Mouse (Mus musculus) limb, embryonic 13.5 days (tissue): ENCODE measurements around the gene Izumo3. TPM values are rescaled to one million over a fixed set of nuclear protein-coding genes. Genes with fewer than 3 reads are reported as not detected.
"Not testable (repeated sequence)": the region's sequence is repeated elsewhere in the genome, so short reads cannot be mapped to it uniquely, and the experiment has no call there.

Experiments
- ATAC-seq: fragments of 200-750 bp; cut with Nextera tagmentation; 2 replicates; pipeline ENCODE4 v1.8.0; 2017; ENCODE audit warnings: low read depth, moderate number of reproducible peaks, moderate TSS enrichment; ENCODE audit not compliant: low FRiP score
- H3K27ac ChIP-seq: fragments of 300-500 bp; sonication (generic); 2 replicates; pipeline ENCODE4 v1.5.1; 2015; ENCODE audit warnings: inconsistent platforms, mild to moderate bottlenecking, moderate library complexity
- H3K27me3 ChIP-seq: fragments of 300-500 bp; sonication (generic); 2 replicates; pipeline ENCODE4 v1.6.1; 2015; ENCODE audit warnings: mild to moderate bottlenecking, inconsistent platforms
- H3K36me3 ChIP-seq: fragments of 300-500 bp; sonication (generic); 2 replicates; pipeline ENCODE4 v1.6.1; 2015; ENCODE audit warnings: inconsistent platforms, mild to moderate bottlenecking, moderate library complexity
- H3K4me1 ChIP-seq: fragments of 300-500 bp; sonication (generic); 2 replicates; pipeline ENCODE4 v1.6.1; 2015; ENCODE audit warnings: inconsistent platforms
- H3K4me2 ChIP-seq: fragments of 300-500 bp; sonication (generic); replicated peaks from 2 replicates; pipeline ENCODE4 v1.6.1; 2015; ENCODE audit warnings: inconsistent platforms, mild to moderate bottlenecking, moderate library complexity
- H3K4me3 ChIP-seq: fragments of 300-500 bp; sonication (generic); 2 replicates; pipeline ENCODE4 v1.5.1; 2015; ENCODE audit warnings: moderate library complexity, mild to moderate bottlenecking, inconsistent platforms
- H3K9ac ChIP-seq: fragments of 300-500 bp; sonication (generic); 2 replicates; pipeline ENCODE4 v1.6.1; 2015; ENCODE audit warnings: mild to moderate bottlenecking, inconsistent platforms
- H3K9me3 ChIP-seq: fragments of 300-500 bp; sonication (generic); 2 replicates; pipeline ENCODE4 v1.6.1; 2016; ENCODE audit warnings: inconsistent platforms
- WGBS: fragments of 180-500 bp; shearing (Covaris S2); methylation state at CpG from one replicate; pipeline ENCODE4 v1.1.7; 2015; 5-methylcytosine and 5-hydroxymethylcytosine counted together
- polyA plus RNA-seq: library from polyadenylated mRNA; unstranded; fragments of >200 nt; fragmentation: Nextera tagmentation; extraction: Ambion mirVana; gene quantifications from 2 replicates; pipeline ENCODE4 v1.2.1, GENCODE M21; 2015

Gene Izumo3
- polyA plus RNA-seq: not detected in 2 replicates

DNA sequence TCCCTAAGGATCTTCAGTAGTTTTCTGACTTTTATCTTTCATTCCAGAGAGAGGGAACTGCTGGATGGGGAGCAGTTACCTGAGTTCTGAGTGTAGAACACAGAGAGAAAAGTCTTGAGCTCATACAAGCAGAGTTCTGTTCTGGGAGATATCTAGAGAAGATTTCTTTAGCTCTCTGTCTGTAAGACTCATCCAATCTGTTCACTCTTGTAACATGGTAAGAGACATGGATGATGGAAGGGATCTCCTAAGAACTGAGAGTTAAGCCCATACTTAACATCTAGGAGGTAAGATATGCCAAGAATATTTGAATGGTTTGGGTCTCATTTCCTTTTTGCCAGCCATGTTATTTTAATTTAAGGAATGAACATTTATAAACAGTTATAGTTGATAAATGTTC lies at the start of gene Izumo3:
Gene Izumo3 (minus strand): TSS at position 101 of the 400 bp plus-strand sequence.
- Histone ChIP-seq H3K9me3 (no peaks in the 10 kb centered on the region), H3K27ac (no peak within 1 kb of the TSS), H3K4me1 (no peaks in the 10 kb centered on the region), H3K27me3 (no peaks in the 10 kb centered on the region), H3K36me3 (no peaks in the 10 kb centered on the region), H3K4me2 (no peak within 1 kb of the TSS), H3K9ac (no peak within 1 kb of the TSS), H3K4me3 (no peak within 1 kb of the TSS)
- no peak for ATAC-seq

DNA sequence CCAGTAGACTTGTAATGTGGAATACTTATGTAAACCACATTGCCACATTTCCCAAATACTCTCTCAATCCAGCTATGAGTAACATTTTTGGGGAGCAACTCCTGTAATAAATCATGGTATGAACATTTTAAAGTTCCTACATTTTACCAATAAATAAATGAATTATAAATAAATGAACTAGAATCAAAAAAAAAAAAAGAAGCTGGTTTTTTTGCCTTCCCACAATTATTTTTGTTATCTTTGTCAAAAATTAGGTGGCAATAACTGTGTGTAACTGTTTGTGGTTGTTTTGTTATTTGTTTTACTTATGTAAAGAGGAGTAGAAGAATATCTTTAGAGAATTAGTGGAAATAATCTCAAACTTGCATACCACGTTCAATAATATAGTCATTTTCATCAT lies 44.6 kb upstream of the Izumo3 start, which contains the start of gene Gm12666:
Gene Gm12666 (minus strand): TSS at position 101 of the 400 bp plus-strand sequence.
- H3K4me1 ChIP-seq, ATAC-seq, H3K4me2 ChIP-seq, H3K36me3 ChIP-seq, H3K9ac ChIP-seq, H3K27me3 ChIP-seq, H3K4me3 ChIP-seq, H3K27ac ChIP-seq, H3K9me3 ChIP-seq: not testable (repeated sequence)
- WGBS: 84% methylated on average over 1 of the region's 1 CpGs

DNA sequence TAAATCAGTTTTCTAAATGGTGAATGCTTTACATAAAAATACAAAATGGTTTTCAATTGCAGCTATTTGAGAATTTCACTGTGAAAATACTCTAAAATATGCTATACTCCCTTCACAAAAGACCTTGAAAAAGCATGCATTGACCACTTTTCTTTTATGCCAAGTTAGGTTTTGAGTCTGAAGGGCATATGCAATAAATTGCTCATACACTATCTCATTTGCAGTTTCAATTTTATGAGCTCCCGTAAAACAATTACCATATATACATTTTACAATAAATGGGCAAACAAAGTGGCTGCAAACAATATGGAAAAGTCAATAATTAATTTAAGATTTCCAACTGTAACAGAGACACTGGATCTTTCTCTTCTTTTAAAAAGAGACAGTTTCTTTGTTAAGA lies 5.6 kb upstream of the Izumo3 start:
- no peaks in the 10 kb centered on the region for H3K36me3 ChIP-seq
- no peaks in the 10 kb centered on the region for H3K9me3 ChIP-seq
- no peak overlapping the region for H3K9ac ChIP-seq
- no peaks in the 10 kb centered on the region for H3K4me1 ChIP-seq
- WGBS: 77% methylated on average over 1 of the region's 1 CpGs
- no peak overlapping the region for H3K4me3 ChIP-seq
- no peak overlapping the region for H3K27ac ChIP-seq
- ATAC-seq: no peak
- no peaks in the 10 kb centered on the region for H3K27me3 ChIP-seq
- no peak overlapping the region for H3K4me2 ChIP-seq

DNA sequence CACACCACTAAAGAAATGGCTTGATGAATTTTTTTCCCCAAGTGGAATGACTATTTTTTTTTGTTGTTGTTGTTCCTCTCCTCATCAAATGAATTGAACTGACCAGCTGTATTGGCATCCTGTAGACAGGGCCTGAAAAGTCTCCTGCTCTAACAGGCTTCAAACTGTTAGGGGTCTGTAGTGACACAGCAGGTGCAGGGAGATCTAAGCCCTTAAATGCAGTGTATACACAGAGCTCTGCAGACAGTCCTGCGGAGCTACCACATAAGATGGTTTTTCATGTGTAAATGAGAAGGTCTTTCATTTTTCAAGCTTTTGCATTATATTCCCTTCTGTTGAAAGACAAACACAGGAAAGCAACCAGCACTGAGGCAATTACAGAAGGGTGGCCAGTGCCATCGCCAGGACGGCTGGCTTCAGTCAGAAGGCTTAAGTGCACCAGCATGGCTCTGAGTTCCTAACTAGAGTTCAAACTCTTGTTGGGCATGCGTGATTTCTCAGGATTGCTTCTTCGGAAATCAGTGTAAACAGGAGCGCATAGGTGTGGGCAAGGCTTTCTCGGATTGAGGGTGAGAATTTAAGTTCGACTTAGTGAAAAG lies 35.5 kb downstream of the Izumo3 start:
- Histone ChIP-seq H3K36me3 (no peaks in the 10 kb centered on the region), H3K9ac (no peak overlapping the region), H3K9me3 (no peaks in the 10 kb centered on the region), H3K27me3 (no peaks in the 10 kb centered on the region), H3K4me3 (no peak overlapping the region), H3K4me2 (no peak overlapping the region), H3K27ac (no peak overlapping the region), H3K4me1 (no peaks in the 10 kb centered on the region)
- WGBS: 45% methylated on average over 8 of the region's 8 CpGs
- no peak for ATAC-seq

DNA sequence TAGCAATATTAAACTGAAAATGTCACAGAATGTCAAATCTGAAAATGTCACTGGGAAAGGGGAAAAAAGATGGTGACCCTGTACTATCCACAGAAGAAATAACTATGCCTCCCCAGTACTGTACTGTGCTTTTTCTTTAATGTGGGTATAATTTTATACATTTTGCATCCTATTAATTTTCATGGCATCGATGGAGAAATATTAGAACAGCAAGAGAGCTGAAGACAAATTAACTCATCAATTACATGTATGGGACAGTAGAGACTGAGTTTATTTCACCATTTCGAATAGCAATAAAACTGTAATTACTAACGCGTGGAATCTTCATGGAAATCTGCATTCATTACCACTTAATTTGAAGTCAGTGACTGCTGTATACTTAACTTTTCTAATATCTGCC lies 49.6 kb downstream of the Izumo3 start:
- Histone ChIP-seq H3K4me2 (no peak overlapping the region), H3K9ac (no peak overlapping the region), H3K27me3 (no peaks in the 10 kb centered on the region), H3K9me3 (no peaks in the 10 kb centered on the region), H3K4me3 (no peak overlapping the region), H3K36me3 (no peaks in the 10 kb centered on the region), H3K27ac (no peak overlapping the region), H3K4me1 (no peaks in the 10 kb centered on the region)
- no peak for ATAC-seq
- 88% methylated on average over 4 of the region's 4 CpGs for WGBS

DNA sequence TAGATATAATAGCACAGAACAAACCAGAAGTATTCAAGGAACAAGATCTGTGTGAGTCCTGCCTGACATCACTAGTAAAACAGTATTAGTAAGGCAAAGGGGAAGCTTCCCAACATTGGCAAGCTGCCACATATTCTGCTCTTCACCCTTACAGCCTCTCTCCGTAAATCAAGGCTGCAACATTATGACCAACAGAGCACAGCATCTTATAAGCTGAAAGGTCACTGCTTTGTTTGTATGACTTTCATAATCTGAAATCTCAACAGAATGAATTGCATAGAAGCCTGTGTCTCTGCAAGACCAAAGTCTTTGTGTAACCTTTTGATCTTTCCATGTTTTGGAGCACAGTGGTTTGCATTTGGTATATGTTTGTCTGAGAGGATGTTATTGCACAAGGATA lies 51.1 kb downstream of the Izumo3 start:
- no peak overlapping the region for H3K27ac ChIP-seq
- H3K36me3 ChIP-seq: no peaks in the 10 kb centered on the region
- H3K9ac ChIP-seq: no peak overlapping the region
- no peak overlapping the region for H3K4me3 ChIP-seq
- H3K9me3 ChIP-seq: no peaks in the 10 kb centered on the region
- no peaks in the 10 kb centered on the region for H3K27me3 ChIP-seq
- H3K4me2 ChIP-seq: no peak overlapping the region
- WGBS: 75% methylated on average over 1 of the region's 1 CpGs
- ATAC-seq: no peak
- H3K4me1 ChIP-seq: no peaks in the 10 kb centered on the region

Other genes starting within 250 kb of the Izumo3 start
- not detected in 2 replicates for gene Gm12666, start 44.5 kb upstream of the Izumo3 start, polyA plus RNA-seq